Mouse (Mus musculus) C2C12 (cell line): ENCODE measurements around the gene Smim14.

ENCODE experiments used
- CTCF ChIP-seq: IDR thresholded peaks from one replicate; pipeline ENCODE4 v1.5.1; 2011; ENCODE audit not compliant: control insufficient read depth, insufficient read depth, insufficient read length
- USF1 ChIP-seq: IDR thresholded peaks from one replicate; pipeline ENCODE4 v1.6.1; 2011; ENCODE audit warnings: low read depth, mild to moderate bottlenecking, control low read depth, moderate library complexity

GRCm38 (mm10) chr5:65538829-65539228 lies 1.8 kb upstream of the Smim14 start:
- TF ChIP-seq USF1: no peak
- TF ChIP-seq CTCF: no peak
